Mouse (Mus musculus) ES-Bruce4 (cell line): ENCODE data around the gene Trpv5.

ENCODE experiments used
- CTCF ChIP-seq: IDR thresholded peaks from one replicate; pipeline ENCODE4 v1.8.1; 2011; ENCODE audit warnings: low read depth, low read length
- EP300 ChIP-seq: IDR thresholded peaks from 2 replicates; pipeline ENCODE4 v1.6.1; 2011; ENCODE audit warnings: low read depth, low read length; ENCODE audit not compliant: insufficient read depth
- POLR2A ChIP-seq: IDR thresholded peaks from one replicate; pipeline ENCODE4 v1.8.1; 2011; ENCODE audit warnings: low read length; ENCODE audit not compliant: insufficient read depth

DNA sequence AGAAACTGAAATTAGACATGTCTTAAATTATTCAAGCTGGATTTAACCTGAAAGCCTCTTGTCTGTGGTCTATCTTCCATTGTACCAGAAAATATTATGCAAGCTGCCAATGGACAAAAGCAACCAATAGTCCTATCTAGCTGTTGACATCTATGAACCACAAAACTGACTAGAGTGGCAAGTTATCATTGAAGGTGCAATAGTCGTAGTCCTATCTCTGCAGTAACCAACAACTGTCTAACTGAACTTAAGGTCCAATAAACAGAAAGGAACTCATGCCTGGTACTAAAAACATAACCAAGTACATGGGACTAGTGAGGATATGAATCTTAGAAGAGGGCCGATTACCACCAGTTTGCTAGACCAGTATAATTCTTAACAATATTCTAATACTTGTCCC, 4.0 kb downstream of the Trpv5 start:
- TF ChIP-seq CTCF (no peak), EP300 (no peak), POLR2A (no peak)
